ENCODE assay signal across 46 mouse cellular contexts in genomic region chr7:102508666-102509065, GRCm38 (mm10). TPM values are rescaled to one million over a fixed set of nuclear protein-coding genes. Genes with fewer than 3 reads are reported as not detected.
"Had no signal": no experiment of that assay in that cellular context is flagged by ENCODE, and none has a peak within 500 bp of the region (broad histone marks: within the 10 kb centered on the region; RNA-seq: fewer than 3 reads in every experiment).

No protein-coding gene starts in this region.

- H3K9ac ChIP-seq: limb, embryonic 12.5 days; limb, embryonic 13.5 days; limb, embryonic 15.5 days; liver, embryonic 12.5 days; liver, embryonic 13.5 days; liver, embryonic 14.5 days; liver, embryonic 15.5 days; liver, postnatal 0 days; lung, embryonic 14.5 days; lung, embryonic 15.5 days; midbrain, embryonic 12.5 days; midbrain, embryonic 13.5 days; midbrain, embryonic 15.5 days; neural tube, embryonic 12.5 days had no signal

- ATAC-seq: liver, embryonic 12.5 days; liver, postnatal 0 days; lung, postnatal 0 days; midbrain, embryonic 13.5 days; midbrain, embryonic 15.5 days; midbrain, embryonic 16.5 days had no signal

- H3K4me1 ChIP-seq: limb, embryonic 13.5 days had no signal

- DNase-seq: left cerebral cortex, postnatal 4 days; liver; liver, embryonic 13.5 days; liver, postnatal 0 days; lung, adult 18-20 months; lung, adult 2 months; lung, embryonic 14.5 days; lung, postnatal 10 days; lung, postnatal 14 days; lung, postnatal 36 days; lung, postnatal 4 days; midbrain, embryonic 14.5 days had no signal

- H3K36me3 ChIP-seq: limb, embryonic 10.5 days; limb, embryonic 12.5 days; limb, embryonic 13.5 days; limb, embryonic 15.5 days; liver, embryonic 12.5 days; liver, embryonic 13.5 days; liver, embryonic 15.5 days; lung, embryonic 15.5 days; midbrain, embryonic 12.5 days; midbrain, embryonic 13.5 days; midbrain, embryonic 15.5 days; neural tube, embryonic 12.5 days had no signal

- H3K4me3 ChIP-seq: limb, embryonic 10.5 days; limb, embryonic 12.5 days; limb, embryonic 13.5 days; limb, embryonic 15.5 days; liver, embryonic 12.5 days; liver, embryonic 13.5 days; liver, embryonic 15.5 days; lung, embryonic 15.5 days; megakaryocyte, embryonic 14.5 days; midbrain, embryonic 12.5 days; midbrain, embryonic 13.5 days; midbrain, embryonic 15.5 days; myocyte; neural tube, embryonic 12.5 days had no signal

- H3K4me2 ChIP-seq: limb, embryonic 12.5 days; limb, embryonic 13.5 days; limb, embryonic 15.5 days; liver, embryonic 11.5 days; liver, embryonic 12.5 days; liver, embryonic 13.5 days; liver, embryonic 15.5 days; lung, embryonic 14.5 days; lung, embryonic 15.5 days; midbrain, embryonic 11.5 days; midbrain, embryonic 12.5 days; midbrain, embryonic 13.5 days; midbrain, embryonic 15.5 days; neural tube, embryonic 12.5 days had no signal

- H3K9me3 ChIP-seq: limb, embryonic 10.5 days; limb, embryonic 12.5 days; limb, embryonic 13.5 days; limb, embryonic 15.5 days; liver, embryonic 12.5 days; liver, embryonic 13.5 days; liver, embryonic 15.5 days; lung, embryonic 15.5 days; megakaryocyte, embryonic 14.5 days; midbrain, embryonic 12.5 days; midbrain, embryonic 13.5 days; midbrain, embryonic 15.5 days; neural tube, embryonic 12.5 days had no signal

- H3K27me3 ChIP-seq: neural tube, embryonic 12.5 days had no signal

- H3K27ac ChIP-seq: limb, embryonic 10.5 days; limb, embryonic 12.5 days; limb, embryonic 13.5 days; limb, embryonic 15.5 days; liver, embryonic 12.5 days; liver, embryonic 13.5 days; liver, embryonic 14.5 days; liver, embryonic 15.5 days; lung, embryonic 15.5 days; macrophage; midbrain, embryonic 12.5 days; midbrain, embryonic 13.5 days; midbrain, embryonic 15.5 days; neural tube, embryonic 12.5 days had no signal

RNA-seq across cellular contexts. Expression of gene Olfr545, which starts 9.3 kb away (rescaled TPM):
- total RNA-seq: left cerebral cortex, adult 8-10 months; left cerebral cortex, postnatal 10 days; left cerebral cortex, postnatal 14 days; left cerebral cortex, postnatal 25 days; left cerebral cortex, postnatal 36 days; left cerebral cortex, postnatal 4 days; liver, adult 2 months; megakaryocyte progenitor cell, adult 5-6 weeks; megakaryocyte, adult 5-6 weeks; megakaryocyte-erythroid progenitor cell, adult 5-6 weeks; monocyte, adult 5-6 weeks had no signal
- polyA plus RNA-seq: limb, embryonic 13.5 days; limb, embryonic 14.5 days; liver, adult 2 months; liver, embryonic 12.5 days; liver, embryonic 13.5 days; liver, embryonic 14.5 days; liver, embryonic 15.5 days; liver, embryonic 16.5 days; liver, postnatal 0 days; lung, adult 2 months; lung, embryonic 14.5 days; lung, embryonic 15.5 days; lung, embryonic 16.5 days; lung, postnatal 0 days; macrophage; myocyte had no signal

RNA-seq across cellular contexts. Expression of gene Olfr544, which starts 20.6 kb away (rescaled TPM):
- total RNA-seq: left cerebral cortex, adult 8-10 months; left cerebral cortex, postnatal 10 days; left cerebral cortex, postnatal 14 days; left cerebral cortex, postnatal 25 days; left cerebral cortex, postnatal 36 days; left cerebral cortex, postnatal 4 days; liver, adult 2 months; megakaryocyte progenitor cell, adult 5-6 weeks; monocyte, adult 5-6 weeks had no signal
- polyA plus RNA-seq: limb, embryonic 12.5 days; liver, adult 2 months; lung, adult 2 months; lung, postnatal 0 days; macrophage; myocyte had no signal

RNA-seq across cellular contexts. Expression of gene Olfr547, which starts 25.9 kb away (rescaled TPM):
- total RNA-seq: left cerebral cortex, adult 8-10 months; left cerebral cortex, postnatal 10 days; left cerebral cortex, postnatal 14 days; left cerebral cortex, postnatal 25 days; left cerebral cortex, postnatal 36 days; left cerebral cortex, postnatal 4 days; liver, adult 2 months; megakaryocyte progenitor cell, adult 5-6 weeks; megakaryocyte, adult 5-6 weeks; megakaryocyte-erythroid progenitor cell, adult 5-6 weeks; monocyte, adult 5-6 weeks had no signal
- polyA plus RNA-seq: limb, embryonic 10.5 days; limb, embryonic 11.5 days; limb, embryonic 12.5 days; limb, embryonic 13.5 days; limb, embryonic 14.5 days; limb, embryonic 15.5 days; liver, adult 2 months; liver, embryonic 11.5 days; liver, embryonic 12.5 days; liver, embryonic 13.5 days; liver, embryonic 14.5 days; liver, embryonic 15.5 days; liver, embryonic 16.5 days; liver, postnatal 0 days; lung, adult 2 months; lung, embryonic 14.5 days; lung, embryonic 15.5 days; lung, embryonic 16.5 days; lung, postnatal 0 days; macrophage; midbrain, embryonic 11.5 days; midbrain, embryonic 12.5 days; midbrain, embryonic 13.5 days; midbrain, embryonic 14.5 days; midbrain, embryonic 15.5 days; midbrain, embryonic 16.5 days; myocyte; neural tube, embryonic 11.5 days; neural tube, embryonic 12.5 days had no signal

RNA-seq across cellular contexts. Expression of gene Olfr543, which starts 27.2 kb away (rescaled TPM):
- total RNA-seq: left cerebral cortex, adult 8-10 months; left cerebral cortex, postnatal 10 days; left cerebral cortex, postnatal 14 days; left cerebral cortex, postnatal 25 days; left cerebral cortex, postnatal 36 days; left cerebral cortex, postnatal 4 days; liver, adult 2 months; megakaryocyte progenitor cell, adult 5-6 weeks; megakaryocyte, adult 5-6 weeks; monocyte, adult 5-6 weeks had no signal
- polyA plus RNA-seq: liver, adult 2 months; lung, adult 2 months; lung, postnatal 0 days; macrophage; myocyte had no signal

RNA-seq across cellular contexts. Expression of gene Olfr548-ps1, which starts 32.0 kb away (rescaled TPM):
- total RNA-seq: left cerebral cortex, adult 8-10 months; left cerebral cortex, postnatal 10 days; left cerebral cortex, postnatal 14 days; left cerebral cortex, postnatal 25 days; left cerebral cortex, postnatal 36 days; left cerebral cortex, postnatal 4 days; liver, adult 2 months; megakaryocyte progenitor cell, adult 5-6 weeks; megakaryocyte, adult 5-6 weeks; megakaryocyte-erythroid progenitor cell, adult 5-6 weeks; monocyte, adult 5-6 weeks had no signal
- polyA plus RNA-seq: limb, embryonic 10.5 days; limb, embryonic 11.5 days; limb, embryonic 12.5 days; limb, embryonic 13.5 days; limb, embryonic 14.5 days; limb, embryonic 15.5 days; liver, adult 2 months; liver, embryonic 11.5 days; liver, embryonic 12.5 days; liver, embryonic 13.5 days; liver, embryonic 14.5 days; liver, embryonic 15.5 days; liver, embryonic 16.5 days; liver, postnatal 0 days; lung, adult 2 months; lung, embryonic 14.5 days; lung, embryonic 15.5 days; lung, embryonic 16.5 days; lung, postnatal 0 days; macrophage; midbrain, embryonic 11.5 days; midbrain, embryonic 12.5 days; midbrain, embryonic 13.5 days; midbrain, embryonic 14.5 days; midbrain, embryonic 15.5 days; midbrain, embryonic 16.5 days; myocyte; neural tube, embryonic 11.5 days; neural tube, embryonic 12.5 days had no signal
